Mouse (Mus musculus) limb, embryonic 15.5 days (tissue): ENCODE measurements around the gene Cdh1. TPM values are rescaled to one million over a fixed set of nuclear protein-coding genes. Genes with fewer than 3 reads are reported as not detected.

Experiments
- ATAC-seq: fragments of 200-750 bp; cut with Nextera tagmentation; 2 replicates; pipeline ENCODE4 v1.8.0; 2017; ENCODE audit warnings: low read depth, moderate TSS enrichment; ENCODE audit not compliant: insufficient number of reproducible peaks, low FRiP score, low TSS enrichment
- H3K27ac ChIP-seq: fragments of 300-500 bp; sonication (generic); 2 replicates; pipeline ENCODE4 v1.5.1; 2015; ENCODE audit warnings: moderate library complexity, mild to moderate bottlenecking, inconsistent platforms
- H3K27me3 ChIP-seq: fragments of 300-500 bp; sonication (generic); 2 replicates; pipeline ENCODE4 v1.6.1; 2015; ENCODE audit warnings: inconsistent platforms
- H3K36me3 ChIP-seq: fragments of 300-500 bp; sonication (generic); 2 replicates; pipeline ENCODE4 v1.6.1; 2015; ENCODE audit warnings: inconsistent platforms
- H3K4me1 ChIP-seq: fragments of 300-500 bp; sonication (generic); 2 replicates; pipeline ENCODE4 v1.6.1; 2015; ENCODE audit warnings: inconsistent platforms
- H3K4me2 ChIP-seq: fragments of 300-500 bp; sonication (generic); 2 replicates; pipeline ENCODE4 v1.6.1; 2015; ENCODE audit warnings: mild to moderate bottlenecking, inconsistent platforms
- H3K4me3 ChIP-seq: fragments of 300-500 bp; sonication (generic); 2 replicates; pipeline ENCODE4 v1.5.1; 2015; ENCODE audit warnings: mild to moderate bottlenecking, inconsistent platforms
- H3K9ac ChIP-seq: fragments of 300-500 bp; sonication (generic); 2 replicates; pipeline ENCODE4 v1.6.1; 2015; ENCODE audit warnings: inconsistent platforms
- H3K9me3 ChIP-seq: fragments of 300-500 bp; sonication (generic); 2 replicates; pipeline ENCODE4 v1.6.1; 2016; ENCODE audit warnings: inconsistent platforms
- WGBS: fragments of 180-500 bp; shearing (Covaris S2); methylation state at CpG from one replicate; pipeline ENCODE4 v1.1.7; 2015; 5-methylcytosine and 5-hydroxymethylcytosine counted together
- polyA plus RNA-seq: library from polyadenylated mRNA; unstranded; fragments of >200 nt; fragmentation: Nextera tagmentation; extraction: Ambion mirVana; gene quantifications from 2 replicates; pipeline ENCODE4 v1.2.1, GENCODE M21; 2015

Cdh1 gene
- polyA plus RNA-seq, 1 experiment from 2014 or later, result 77.8 TPM

- H3K4me3 ChIP-seq, result no peak overlapping the region
- H3K4me2 ChIP-seq, result no peak overlapping the region
- ATAC-seq, result no peak
- H3K9ac ChIP-seq, result no peak overlapping the region
- WGBS, result 60% methylated on average over 3 of the region's 3 CpGs
- no peaks in the 10 kb centered on the region for H3K36me3 ChIP-seq
- H3K9me3 ChIP-seq, result no peaks in the 10 kb centered on the region
- H3K27ac ChIP-seq, result no peak overlapping the region
- no peaks in the 10 kb centered on the region for H3K4me1 ChIP-seq
- H3K27me3 ChIP-seq, result no peaks in the 10 kb centered on the region
Observed at GRCm38 (mm10) chr8:106644957-106645356, 41.8 kb downstream of the Cdh1 start.

GRCm38 (mm10) chr8:106646153-106646552 is 43.0 kb downstream of the Cdh1 start:
- Histone ChIP-seq H3K9me3 (no peaks in the 10 kb centered on the region), H3K4me1 (no peaks in the 10 kb centered on the region), H3K4me3 (no peak overlapping the region), H3K36me3 (no peaks in the 10 kb centered on the region), H3K9ac (no peak overlapping the region), H3K27ac (no peak overlapping the region), H3K4me2 (no peak overlapping the region), H3K27me3 (no peaks in the 10 kb centered on the region)
- no peak for ATAC-seq
- 81% methylated on average over 2 of the region's 2 CpGs for WGBS

- no peak for ATAC-seq
- no peaks in the 10 kb centered on the region for H3K4me1 ChIP-seq
- H3K27ac ChIP-seq, result peak overlapping the region; percentile 28; the same call in 1 of the 2 replicates
- no peaks in the 10 kb centered on the region for H3K27me3 ChIP-seq
- no peak overlapping the region for H3K4me3 ChIP-seq
- WGBS, result 65% methylated on average over 5 of the region's 5 CpGs
- H3K9ac ChIP-seq, result no peak overlapping the region
- H3K36me3 ChIP-seq, result no peaks in the 10 kb centered on the region
- no peak overlapping the region for H3K4me2 ChIP-seq
- H3K9me3 ChIP-seq, result no peaks in the 10 kb centered on the region
Observed at GRCm38 (mm10) chr8:106646731-106647130, 43.6 kb downstream of the Cdh1 start.

- no peak overlapping the region for H3K4me2 ChIP-seq
- no peak overlapping the region for H3K4me3 ChIP-seq
- ATAC-seq, result no peak
- H3K4me1 ChIP-seq, result no peaks in the 10 kb centered on the region
- peak overlapping the region; percentile 28; the same call in 1 of the 2 replicates for H3K27ac ChIP-seq
- H3K9ac ChIP-seq, result no peak overlapping the region
- no peaks in the 10 kb centered on the region for H3K36me3 ChIP-seq
- WGBS, result 36% methylated on average over 2 of the region's 2 CpGs
- no peaks in the 10 kb centered on the region for H3K9me3 ChIP-seq
- no peaks in the 10 kb centered on the region for H3K27me3 ChIP-seq
Observed at GRCm38 (mm10) chr8:106647387-106647786, 44.2 kb downstream of the Cdh1 start.

- H3K36me3 ChIP-seq, result no peaks in the 10 kb centered on the region
- WGBS, result 84% methylated on average over 8 of the region's 8 CpGs
- no peak overlapping the region for H3K4me2 ChIP-seq
- no peaks in the 10 kb centered on the region for H3K27me3 ChIP-seq
- no peak overlapping the region for H3K27ac ChIP-seq
- H3K9ac ChIP-seq, result no peak overlapping the region
- H3K4me3 ChIP-seq, result no peak overlapping the region
- no peaks in the 10 kb centered on the region for H3K9me3 ChIP-seq
- no peaks in the 10 kb centered on the region for H3K4me1 ChIP-seq
- ATAC-seq, result no peak
Observed at GRCm38 (mm10) chr8:106648421-106648820, 45.3 kb downstream of the Cdh1 start.

- H3K4me1 ChIP-seq, result no peaks in the 10 kb centered on the region
- 78% methylated on average over 3 of the region's 3 CpGs for WGBS
- H3K9ac ChIP-seq, result no peak overlapping the region
- H3K4me3 ChIP-seq, result no peak overlapping the region
- H3K9me3 ChIP-seq, result no peaks in the 10 kb centered on the region
- no peak for ATAC-seq
- H3K27ac ChIP-seq, result no peak overlapping the region
- no peaks in the 10 kb centered on the region for H3K36me3 ChIP-seq
- no peaks in the 10 kb centered on the region for H3K27me3 ChIP-seq
- no peak overlapping the region for H3K4me2 ChIP-seq
Observed at GRCm38 (mm10) chr8:106651994-106652393, 48.8 kb downstream of the Cdh1 start.

- H3K27me3 ChIP-seq, result no peaks in the 10 kb centered on the region
- no peak overlapping the region for H3K4me2 ChIP-seq
- ATAC-seq, result no peak
- no peak overlapping the region for H3K27ac ChIP-seq
- H3K4me1 ChIP-seq, result no peaks in the 10 kb centered on the region
- H3K9me3 ChIP-seq, result no peaks in the 10 kb centered on the region
- H3K36me3 ChIP-seq, result no peaks in the 10 kb centered on the region
- no peak overlapping the region for H3K4me3 ChIP-seq
- H3K9ac ChIP-seq, result no peak overlapping the region
Observed at GRCm38 (mm10) chr8:106656046-106656445, 52.9 kb downstream of the Cdh1 start.

GRCm38 (mm10) chr8:106672786-106673185 is 69.6 kb downstream of the Cdh1 start:
- no peaks in the 10 kb centered on the region for H3K36me3 ChIP-seq
- H3K9me3 ChIP-seq, result no peaks in the 10 kb centered on the region
- no peaks in the 10 kb centered on the region for H3K4me1 ChIP-seq
- no peak overlapping the region for H3K27ac ChIP-seq
- no peaks in the 10 kb centered on the region for H3K27me3 ChIP-seq
- no peak overlapping the region for H3K4me3 ChIP-seq
- no peak for ATAC-seq
- 27% methylated on average over 2 of the region's 2 CpGs for WGBS
- H3K4me2 ChIP-seq, result no peak overlapping the region
- H3K9ac ChIP-seq, result no peak overlapping the region

- no peaks in the 10 kb centered on the region for H3K9me3 ChIP-seq
- H3K9ac ChIP-seq, result no peak overlapping the region
- no peaks in the 10 kb centered on the region for H3K4me1 ChIP-seq
- H3K4me3 ChIP-seq, result no peak overlapping the region
- no peak overlapping the region for H3K4me2 ChIP-seq
- H3K27me3 ChIP-seq, result no peaks in the 10 kb centered on the region
- 96% methylated on average over 15 of the region's 15 CpGs for WGBS
- H3K36me3 ChIP-seq, result no peaks in the 10 kb centered on the region
- no peak for ATAC-seq
- H3K27ac ChIP-seq, result no peak overlapping the region
Observed at GRCm38 (mm10) chr8:106674318-106674717, 71.2 kb downstream of the Cdh1 start.

GRCm38 (mm10) chr8:106674894-106675293 is 71.7 kb downstream of the Cdh1 start:
- Histone ChIP-seq H3K36me3 (no peaks in the 10 kb centered on the region), H3K27ac (no peak overlapping the region), H3K27me3 (no peaks in the 10 kb centered on the region), H3K4me3 (no peak overlapping the region), H3K4me2 (no peak overlapping the region), H3K9me3 (no peaks in the 10 kb centered on the region), H3K9ac (no peak overlapping the region), H3K4me1 (no peaks in the 10 kb centered on the region)
- ATAC-seq, result no peak
- 81% methylated on average over 8 of the region's 8 CpGs for WGBS

GRCm38 (mm10) chr8:106682971-106683668 is 80.0 kb downstream of the Cdh1 start, which contains the start of gene Tango6:
Gene Tango6, plus strand, starts transcription at chr8:106683068.
- Histone ChIP-seq H3K4me2 (peak within 1 kb of the TSS; percentile 48), H3K36me3 (no peaks in the 10 kb centered on the region), H3K9me3 (no peaks in the 10 kb centered on the region), H3K4me3 (peak within 1 kb of the TSS; percentile 56), H3K27ac (peak within 1 kb of the TSS; percentile 93), H3K27me3 (no peaks in the 10 kb centered on the region), H3K4me1 (peaks cover 7% of the 10 kb centered on the region; the same call in 1 of the 2 replicates), H3K9ac (peak within 1 kb of the TSS; percentile 47)
- under 1% methylated on average over 50 of the region's 50 CpGs for WGBS
- ATAC-seq, result peak; percentile 92

GRCm38 (mm10) chr8:106684387-106684786 is 81.2 kb downstream of the Cdh1 start:
- no peaks in the 10 kb centered on the region for H3K27me3 ChIP-seq
- no peak overlapping the region for H3K4me2 ChIP-seq
- H3K27ac ChIP-seq, result no peak overlapping the region
- no peak overlapping the region for H3K4me3 ChIP-seq
- H3K9me3 ChIP-seq, result no peaks in the 10 kb centered on the region
- no peaks in the 10 kb centered on the region for H3K36me3 ChIP-seq
- peaks cover 7% of the 10 kb centered on the region; the same call in 1 of the 2 replicates for H3K4me1 ChIP-seq
- H3K9ac ChIP-seq, result no peak overlapping the region
- ATAC-seq, result no peak
- 93% methylated on average over 4 of the region's 4 CpGs for WGBS
